Mouse (Mus musculus) bone marrow macrophage, adult 2 months (primary cell): ENCODE results near the gene Scn5a.

Experiments used
- CTCF ChIP-seq: IDR thresholded peaks from 2 replicates; pipeline ENCODE4 v1.5.1; 2012; ENCODE audit warnings: low read depth, mild to moderate bottlenecking, low read length, moderate library complexity
- POLR2A ChIP-seq: IDR thresholded peaks from 2 replicates; pipeline ENCODE4 v1.6.1; 2012; ENCODE audit warnings: mild to moderate bottlenecking, low read depth, low read length, borderline replicate concordance

DNA sequence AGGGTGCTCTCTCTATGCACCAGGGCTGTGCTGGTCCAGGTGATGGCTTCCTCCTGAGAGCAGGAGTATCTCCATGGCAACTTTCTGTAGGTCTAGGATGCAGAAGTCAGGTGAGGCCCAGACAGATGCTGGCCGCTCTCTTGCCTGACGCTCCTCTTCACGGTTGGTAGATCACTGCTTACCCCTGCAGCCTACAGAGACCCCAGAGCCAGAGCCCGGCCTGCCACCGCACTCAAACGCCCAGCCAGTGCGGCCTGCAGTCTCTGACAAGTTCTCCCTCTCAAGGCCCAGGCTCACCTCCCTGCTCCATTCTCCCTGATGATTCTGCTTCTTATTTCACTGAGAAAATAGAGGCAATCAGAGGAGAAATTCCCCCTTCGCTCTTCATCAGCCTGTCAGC, 31.7 kb downstream of the Scn5a start:
- TF ChIP-seq POLR2A (no peak), CTCF (no peak)
